In the genomic region with DNA sequence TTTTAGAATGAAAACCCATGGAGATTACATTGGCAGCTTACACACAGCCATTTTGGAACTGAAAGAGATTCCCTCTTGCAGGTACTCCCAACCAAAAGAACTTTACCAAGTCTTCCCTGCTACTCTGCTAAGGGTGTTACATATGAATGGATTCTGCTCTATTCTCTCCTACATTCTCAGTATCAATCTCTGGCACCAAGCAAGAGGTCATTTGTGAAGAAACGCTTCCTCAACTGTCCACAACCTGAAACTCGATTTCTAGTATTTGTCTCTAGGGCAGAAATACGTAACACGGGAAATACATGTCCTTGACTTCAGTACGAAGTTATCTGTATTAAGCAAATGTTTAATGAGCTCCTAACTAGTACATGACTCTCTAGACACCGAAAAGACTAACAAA, we compare ENCODE assay signal across 8 mouse cellular contexts. TPM values are rescaled to one million over a fixed set of nuclear protein-coding genes. Genes with fewer than 3 reads are reported as not detected.
DNase-seq lines count a peak whose midpoint lies in the region; ATAC-seq and TF ChIP-seq lines count a peak whose summit lies in the region.

No protein-coding gene starts in this region.

- H3K4me3 ChIP-seq in cerebellum, adult 2 months (replicated peaks; ENCODE audit: insufficient read depth, low read depth, low read length) = peak overlapping the region; percentile 64
- peak overlapping the region; percentile 61 for H3K4me3 ChIP-seq in forebrain, embryonic 12.5 days (replicated peaks)
- H3K4me3 ChIP-seq in liver, embryonic 13.5 days (replicated peaks) = peak overlapping the region; percentile 87

- H3K4me1 ChIP-seq in cerebellum, adult 2 months (ENCODE audit: control insufficient read depth, insufficient read depth, low read length) = no peaks in the 10 kb centered on the region
- peaks cover 12% of the 10 kb centered on the region for H3K4me1 ChIP-seq in forebrain, embryonic 12.5 days
- peaks cover 17% of the 10 kb centered on the region for H3K4me1 ChIP-seq in liver, embryonic 13.5 days (replicated peaks)

- 0 out of 2 replicates have a peak overlapping the region, but pooled peaks have one; percentile 74 for H3K9ac ChIP-seq in forebrain, embryonic 12.5 days
- H3K9ac ChIP-seq in liver, embryonic 13.5 days = peak overlapping the region; percentile 94

- TF ChIP-seq POLR2A in cerebellum, adult 2 months (IDR thresholded peaks at IDR 0.05; ENCODE audit: borderline replicate concordance, insufficient read depth, low read length) = no peak

- DNase-seq in cerebellum, adult 2 months = no peak
- no peak for DNase-seq in cerebellum, postnatal 25 days
- peak; percentile 59 for DNase-seq in A20 (ENCODE audit: low read depth, low spot score)
- no peak for DNase-seq in liver, embryonic 13.5 days
- DNase-seq in thymus, postnatal 4 days = no peak
- no peak for DNase-seq in spleen, adult 12 weeks (ENCODE audit: low spot score)
- no peak for DNase-seq in gastrocnemius, postnatal 14 days

- H3K27ac ChIP-seq in cerebellum, adult 2 months (ENCODE audit: insufficient read depth, low read length) = no peak overlapping the region
- no peak overlapping the region for H3K27ac ChIP-seq in forebrain, embryonic 12.5 days
- peak overlapping the region; percentile 84 for H3K27ac ChIP-seq in liver, embryonic 13.5 days

- 49% methylated on average over 6 of the region's 6 CpGs for WGBS in cerebellum, adult 2 months
- WGBS in forebrain, embryonic 12.5 days = 66% methylated on average over 6 of the region's 6 CpGs
- 24% methylated on average over 6 of the region's 6 CpGs for WGBS in liver, embryonic 13.5 days (ENCODE audit: insufficient replicate concordance)

- H3K4me2 ChIP-seq in forebrain, embryonic 12.5 days = peak overlapping the region; percentile 70
- H3K4me2 ChIP-seq in liver, embryonic 13.5 days = peak overlapping the region; percentile 66

- no peaks in the 10 kb centered on the region; the same call in 1 of the 2 replicates for H3K36me3 ChIP-seq in forebrain, embryonic 12.5 days (replicated peaks)
- H3K36me3 ChIP-seq in liver, embryonic 13.5 days = peaks cover 8% of the 10 kb centered on the region

- intact Hi-C loops in gastrocnemius, postnatal 14 days (cut with DNase I; ENCODE audit: low total_unique reads) = no loop called here

- no peak for ATAC-seq in forebrain, embryonic 12.5 days (ENCODE audit: low FRiP score)
- ATAC-seq in liver, embryonic 13.5 days (ENCODE audit: low read depth) = no peak

- no peaks in the 10 kb centered on the region for H3K9me3 ChIP-seq in forebrain, embryonic 12.5 days
- H3K9me3 ChIP-seq in liver, embryonic 13.5 days (replicated peaks) = no peaks in the 10 kb centered on the region

- H3K27me3 ChIP-seq in cerebellum, adult 2 months (ENCODE audit: control insufficient read depth, insufficient read depth, low read length) = no peaks in the 10 kb centered on the region
- no peaks in the 10 kb centered on the region for H3K27me3 ChIP-seq in forebrain, embryonic 12.5 days
- H3K27me3 ChIP-seq in liver, embryonic 13.5 days = no peaks in the 10 kb centered on the region

- TF ChIP-seq CTCF in cerebellum, adult 2 months (IDR thresholded peaks at IDR 0.05; ENCODE audit: borderline replicate concordance, insufficient read depth, low read depth, low read length) = no peak

RNA-seq across cellular contexts. Expression of a gene that starts 0.8 kb away (rescaled TPM):
- polyA plus RNA-seq in cerebellum, adult 2 months (2012; rRNA removed) = 16.3 and 17.6 TPM in 2 replicates
- 38.3 and 38.5 TPM in 2 replicates for polyA plus RNA-seq in forebrain, embryonic 12.5 days (2016; fragmentation: Nextera tagmentation; extraction: Ambion mirVana)
- 40.8 and 42.1 TPM in 2 replicates for polyA plus RNA-seq in liver, embryonic 13.5 days (2015; fragmentation: Nextera tagmentation; extraction: Ambion mirVana)
- total RNA-seq in gastrocnemius, postnatal 14 days (2021) = 10 to 100 TPM; 18.0 to 19.2 TPM

RNA-seq across cellular contexts. Expression of a gene that starts 12.5 kb away (rescaled TPM):
- polyA plus RNA-seq in cerebellum, adult 2 months (2012; rRNA removed) = 63.2 and 67.5 TPM in 2 replicates
- polyA plus RNA-seq in forebrain, embryonic 12.5 days (2016; fragmentation: Nextera tagmentation; extraction: Ambion mirVana) = 18.9 and 22.2 TPM in 2 replicates
- 5.1 and 6.0 TPM in 2 replicates for polyA plus RNA-seq in liver, embryonic 13.5 days (2015; fragmentation: Nextera tagmentation; extraction: Ambion mirVana)
- total RNA-seq in gastrocnemius, postnatal 14 days (2021) = 100 to 1,000 TPM; 108 to 118 TPM

RNA-seq across cellular contexts. Expression of a gene that starts 23.2 kb away (rescaled TPM):
- polyA plus RNA-seq in cerebellum, adult 2 months (2012; rRNA removed) = 91.0 and 92.8 TPM in 2 replicates
- 448 and 466 TPM in 2 replicates for polyA plus RNA-seq in forebrain, embryonic 12.5 days (2016; fragmentation: Nextera tagmentation; extraction: Ambion mirVana)
- polyA plus RNA-seq in liver, embryonic 13.5 days (2015; fragmentation: Nextera tagmentation; extraction: Ambion mirVana) = 204 and 266 TPM in 2 replicates
- total RNA-seq in gastrocnemius, postnatal 14 days (2021) = 10 to 100 TPM; 67.5 to 78.6 TPM
